Mouse (Mus musculus) kidney, embryonic 15.5 days (tissue): Measurements from ENCODE around the gene Tmem270. TPM values are rescaled to one million over a fixed set of nuclear protein-coding genes. Genes with fewer than 3 reads are reported as not detected.
A peak's percentile ranks its signal among the peaks of the same experiment; 100 is the strongest.

Experiments used
- ATAC-seq: fragments of 200-750 bp; cut with Nextera tagmentation; replicated peaks from 2 replicates; pipeline ENCODE4 v1.8.0; 2017; ENCODE audit warnings: moderate TSS enrichment; ENCODE audit not compliant: low FRiP score
- H3K27ac ChIP-seq: fragments of 300-500 bp; sonication (generic); 2 replicates; pipeline ENCODE4 v1.5.1; 2015; ENCODE audit warnings: mild to moderate bottlenecking, inconsistent platforms
- H3K27me3 ChIP-seq: fragments of 300-500 bp; sonication (generic); 2 replicates; pipeline ENCODE4 v1.6.1; 2015; ENCODE audit warnings: inconsistent platforms
- H3K36me3 ChIP-seq: fragments of 300-500 bp; sonication (generic); 2 replicates; pipeline ENCODE4 v1.6.1; 2015; ENCODE audit warnings: inconsistent platforms
- H3K4me1 ChIP-seq: fragments of 300-500 bp; sonication (generic); 2 replicates; pipeline ENCODE4 v1.6.1; 2015; ENCODE audit warnings: inconsistent platforms
- H3K4me2 ChIP-seq: fragments of 300-500 bp; sonication (generic); 2 replicates; pipeline ENCODE4 v1.6.1; 2015; ENCODE audit warnings: moderate library complexity, mild to moderate bottlenecking, inconsistent platforms
- H3K4me3 ChIP-seq: fragments of 300-500 bp; sonication (generic); replicated peaks from 2 replicates; pipeline ENCODE4 v1.5.1; 2015; ENCODE audit warnings: mild to moderate bottlenecking, inconsistent platforms
- H3K9ac ChIP-seq: fragments of 300-500 bp; sonication (generic); 2 replicates; pipeline ENCODE4 v1.6.1; 2015; ENCODE audit warnings: mild to moderate bottlenecking, inconsistent platforms
- H3K9me3 ChIP-seq: fragments of 300-500 bp; sonication (generic); replicated peaks from 2 replicates; pipeline ENCODE4 v1.6.1; 2016; ENCODE audit warnings: inconsistent platforms
- WGBS: fragments of 180-500 bp; shearing (Covaris S2); methylation state at CpG from one replicate; pipeline ENCODE4 v1.1.7; 2015; ENCODE audit warnings: mixed read lengths; 5-methylcytosine and 5-hydroxymethylcytosine counted together
- polyA plus RNA-seq: library from polyadenylated mRNA; unstranded; fragments of >200 nt; fragmentation: Nextera tagmentation; extraction: Ambion mirVana; gene quantifications from 2 replicates; pipeline ENCODE4 v1.2.1, GENCODE M21; 2015

Gene Tmem270
- not detected in 2 replicates for polyA plus RNA-seq

DNA sequence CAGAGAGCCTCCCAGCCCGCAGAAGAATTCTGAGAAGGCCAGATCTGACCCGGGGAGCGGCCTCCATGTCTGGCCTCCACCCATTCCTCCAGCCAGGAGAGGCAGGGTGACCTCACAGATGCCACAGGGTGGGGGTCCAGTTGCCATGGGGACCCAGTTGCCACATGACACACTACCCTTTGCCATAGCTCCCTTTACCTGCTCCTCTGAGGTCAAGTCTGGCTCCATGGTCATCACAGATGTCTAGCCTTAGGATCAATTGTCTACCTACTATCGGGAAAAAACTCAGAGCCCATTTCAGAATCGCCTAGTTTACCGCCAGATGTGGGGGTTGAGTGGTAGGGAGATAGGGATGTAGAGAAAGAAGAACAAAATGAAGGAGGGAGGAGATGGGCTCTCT is at the start of gene Tmem270:
Tmem270 (minus strand) TSS at position 101 of the 400 bp plus-strand sequence.
- Histone ChIP-seq H3K9me3 (no peaks in the 10 kb centered on the region), H3K27ac (no peak within 1 kb of the TSS), H3K4me1 (0 out of 2 replicates have a peak, but pooled peaks cover 3% of the 10 kb centered on the region), H3K9ac (no peak within 1 kb of the TSS), H3K4me2 (no peak within 1 kb of the TSS), H3K4me3 (no peak within 1 kb of the TSS), H3K36me3 (no peaks in the 10 kb centered on the region), H3K27me3 (no peaks in the 10 kb centered on the region)
- 82% methylated on average over 6 of the region's 6 CpGs for WGBS
- no peak for ATAC-seq

DNA sequence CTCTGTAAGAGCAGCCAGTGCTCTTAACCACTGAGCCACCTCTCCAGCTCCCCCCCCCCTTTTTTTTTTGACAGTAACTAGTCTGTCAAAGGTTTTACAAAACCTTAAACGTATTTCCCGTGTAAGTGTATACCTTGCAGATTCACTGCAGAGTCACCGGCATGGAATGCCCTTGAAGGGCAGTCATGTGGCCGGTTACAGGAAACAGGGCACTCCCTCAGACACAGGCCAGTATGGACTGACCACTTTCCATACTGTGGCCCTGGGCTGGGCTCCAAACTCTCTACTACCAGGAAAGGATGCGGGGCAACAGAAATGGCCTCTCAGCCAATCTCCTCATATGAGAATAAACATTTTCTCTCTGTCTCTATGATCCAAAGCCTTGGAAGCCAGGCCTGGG is 49.0 kb upstream of the Tmem270 start:
- no peak overlapping the region for H3K27ac ChIP-seq
- WGBS, result 60% methylated on average over 5 of the region's 5 CpGs
- no peaks in the 10 kb centered on the region for H3K9me3 ChIP-seq
- no peak overlapping the region for H3K4me2 ChIP-seq
- H3K27me3 ChIP-seq, result no peaks in the 10 kb centered on the region
- peaks cover 13% of the 10 kb centered on the region for H3K4me1 ChIP-seq
- H3K36me3 ChIP-seq, result no peaks in the 10 kb centered on the region
- no peak overlapping the region for H3K9ac ChIP-seq
- H3K4me3 ChIP-seq, result no peak overlapping the region
- ATAC-seq, result no peak

GRCm38 (mm10) chr5:134951053-134951884 is 44.7 kb upstream of the Tmem270 start:
- peak overlapping the region; percentile 23 for H3K4me3 ChIP-seq
- H3K9ac ChIP-seq, result 0 out of 2 replicates have a peak overlapping the region, but pooled peaks have one; percentile 17

GRCm38 (mm10) chr5:134948085-134948439 is 41.5 kb upstream of the Tmem270 start:
- no peaks in the 10 kb centered on the region for H3K9me3 ChIP-seq
- WGBS, result 56% methylated on average over 4 of the region's 4 CpGs
- no peaks in the 10 kb centered on the region for H3K36me3 ChIP-seq
- H3K4me1 ChIP-seq, result peaks cover 43% of the 10 kb centered on the region
- H3K4me2 ChIP-seq, result no peak overlapping the region
- ATAC-seq, result no peak
- H3K27ac ChIP-seq, result no peak overlapping the region
- H3K4me3 ChIP-seq, result no peak overlapping the region
- H3K9ac ChIP-seq, result no peak overlapping the region
- peaks cover 28% of the 10 kb centered on the region for H3K27me3 ChIP-seq

More at GRCm38 (mm10) chr5:134951053-134951884, 44.7 kb upstream of the Tmem270 start:
- 10% methylated on average over 19 of the region's 19 CpGs for WGBS
- Histone ChIP-seq H3K4me2 (peak overlapping the region; percentile 51), H3K36me3 (no peaks in the 10 kb centered on the region), H3K27me3 (peaks cover 13% of the 10 kb centered on the region), H3K4me1 (peaks cover 33% of the 10 kb centered on the region), H3K27ac (peak overlapping the region; percentile 89), H3K9me3 (no peaks in the 10 kb centered on the region)
- peak; percentile 46 for ATAC-seq

- H3K4me1 ChIP-seq, result peaks cover 43% of the 10 kb centered on the region
- no peaks in the 10 kb centered on the region for H3K9me3 ChIP-seq
- ATAC-seq, result no peak
- H3K9ac ChIP-seq, result no peak overlapping the region
- H3K4me2 ChIP-seq, result no peak overlapping the region
- 45% methylated on average over 5 of the region's 5 CpGs for WGBS
- peaks cover 28% of the 10 kb centered on the region for H3K27me3 ChIP-seq
- H3K4me3 ChIP-seq, result no peak overlapping the region
- H3K36me3 ChIP-seq, result no peaks in the 10 kb centered on the region
- H3K27ac ChIP-seq, result peak overlapping the region; percentile 86
These were observed 41.0 kb upstream of the Tmem270 start for GRCm38 (mm10) chr5:134947420-134948084.

DNA sequence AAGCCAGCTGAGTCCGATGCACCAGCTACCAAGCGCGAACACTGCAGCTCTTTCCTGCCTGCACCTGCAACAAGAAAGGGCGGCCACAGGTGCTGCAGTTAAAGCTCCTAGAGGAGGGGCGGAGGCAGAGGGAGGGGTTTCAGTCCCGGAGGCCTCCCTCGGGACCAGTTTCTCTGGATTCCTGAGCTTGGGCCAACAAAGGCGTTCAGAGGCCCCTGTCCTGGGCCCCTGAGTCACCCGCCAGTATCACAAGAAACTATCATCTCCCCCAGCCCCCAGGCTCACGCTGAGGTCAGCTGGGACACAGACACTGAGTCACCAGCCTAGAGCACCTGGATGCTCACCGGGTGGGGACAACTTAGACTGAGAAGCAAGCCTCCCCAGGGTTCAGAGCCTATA is 40.3 kb upstream of the Tmem270 start, which contains the start of gene Cldn4:
Cldn4 (minus strand) TSS at position 78 of the 399 bp plus-strand sequence.
- peak; percentile 31; the same call in 1 of the 2 replicates for ATAC-seq
- no peaks in the 10 kb centered on the region for H3K36me3 ChIP-seq
- H3K4me3 ChIP-seq, result peak within 1 kb of the TSS; percentile 46
- peak within 1 kb of the TSS; percentile 86 for H3K27ac ChIP-seq
- H3K9ac ChIP-seq, result peak within 1 kb of the TSS; percentile 21
- peaks cover 41% of the 10 kb centered on the region for H3K4me1 ChIP-seq
- WGBS, result 14% methylated on average over 11 of the region's 11 CpGs
- H3K9me3 ChIP-seq, result no peaks in the 10 kb centered on the region
- H3K4me2 ChIP-seq, result peak within 1 kb of the TSS; percentile 49
- peaks cover 28% of the 10 kb centered on the region for H3K27me3 ChIP-seq

DNA sequence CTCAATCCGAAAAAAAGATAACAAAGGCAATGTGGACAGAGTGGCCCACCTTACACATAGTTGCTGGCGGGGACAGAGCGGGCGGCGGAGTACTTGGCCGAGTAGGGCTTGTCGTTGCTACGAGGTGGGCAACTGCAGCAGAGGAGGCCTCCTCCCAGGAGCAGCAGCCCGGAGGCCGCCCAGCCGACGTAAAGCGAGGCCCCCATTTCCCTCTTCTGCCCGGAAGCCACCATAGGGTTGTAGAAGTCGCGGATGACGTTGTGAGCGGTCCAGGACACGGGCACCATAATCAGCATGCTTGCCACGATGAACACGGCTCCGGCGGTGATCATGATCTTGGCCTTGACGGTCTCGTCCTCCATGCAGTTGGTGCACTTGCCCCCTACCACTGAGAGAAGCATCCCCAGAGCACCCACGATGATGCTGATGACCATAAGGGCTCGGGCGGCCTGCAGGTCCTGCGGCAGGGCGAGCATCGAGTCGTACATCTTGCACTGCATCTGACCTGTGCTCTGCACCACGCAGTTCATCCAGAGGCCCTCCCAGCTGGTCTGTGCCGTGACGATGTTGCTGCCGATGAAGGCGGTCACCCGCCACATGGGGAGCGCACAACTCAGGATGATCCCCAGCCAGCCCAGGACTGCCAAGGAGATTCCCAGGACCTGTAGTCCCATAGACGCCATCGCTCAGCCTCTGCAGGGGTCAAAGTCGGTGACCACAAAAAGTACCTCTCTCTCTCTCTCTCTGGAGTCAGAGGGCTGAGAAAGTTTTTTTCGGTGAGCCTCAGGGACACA is 39.7 kb upstream of the Tmem270 start:
- 0 out of 2 replicates have a peak, but pooled peaks have one; percentile 12 for ATAC-seq
- Histone ChIP-seq H3K4me1 (peaks cover 35% of the 10 kb centered on the region), H3K4me3 (peak overlapping the region; percentile 46), H3K27ac (peak overlapping the region; percentile 86), H3K9ac (peak overlapping the region; percentile 21), H3K4me2 (peak overlapping the region; percentile 49), H3K27me3 (peaks cover 28% of the 10 kb centered on the region), H3K36me3 (no peaks in the 10 kb centered on the region), H3K9me3 (no peaks in the 10 kb centered on the region)
- 22% methylated on average over 43 of the region's 43 CpGs for WGBS

DNA sequence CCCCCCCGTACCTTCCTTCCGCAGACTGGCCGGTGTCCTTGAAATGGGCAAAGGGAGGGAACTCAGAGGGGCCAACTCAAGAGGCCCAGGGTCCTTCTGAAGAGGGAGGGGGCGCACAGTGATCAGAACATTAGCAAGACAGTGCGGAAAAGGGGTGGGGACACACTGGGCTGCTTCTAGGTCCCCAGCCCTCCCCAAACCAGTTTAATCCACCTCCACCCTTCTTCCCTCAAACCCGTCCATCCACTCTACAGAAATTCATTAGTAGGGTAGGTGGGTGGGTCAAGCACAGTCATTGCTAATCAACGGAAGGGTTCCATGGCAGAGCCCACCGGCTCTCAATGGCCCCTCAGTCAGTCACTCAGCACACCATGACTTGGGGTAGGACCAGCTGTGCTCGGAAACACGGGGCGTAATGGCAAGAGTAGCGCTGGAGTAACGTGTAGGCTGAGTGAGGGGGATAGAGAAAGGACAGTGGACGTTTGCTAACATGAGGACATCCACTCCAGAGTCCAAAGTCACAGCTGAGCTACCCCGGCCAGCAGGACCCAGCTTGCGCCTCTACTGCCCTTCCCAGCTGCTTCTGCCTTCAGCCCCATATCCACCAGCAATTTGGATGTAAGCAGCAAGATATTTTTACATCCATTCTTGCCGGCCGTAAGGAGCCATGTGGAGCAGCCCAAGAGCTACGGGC is 38.9 kb upstream of the Tmem270 start:
- H3K9me3 ChIP-seq, result no peaks in the 10 kb centered on the region
- no peaks in the 10 kb centered on the region for H3K36me3 ChIP-seq
- 44% methylated on average over 16 of the region's 19 CpGs for whole genome bisulfite sequencing
- H3K4me1 ChIP-seq, result peaks cover 30% of the 10 kb centered on the region
- H3K27ac ChIP-seq, result peak overlapping the region; percentile 86
- peak overlapping the region; percentile 49 for H3K4me2 ChIP-seq
- H3K4me3 ChIP-seq, result peak overlapping the region; percentile 46
- peak overlapping the region; percentile 21 for H3K9ac ChIP-seq
- H3K27me3 ChIP-seq, result peaks cover 28% of the 10 kb centered on the region
- ATAC-seq, result peak; percentile 9; the same call in 1 of the 2 replicates

GRCm38 (mm10) chr5:134944179-134944578 is 37.6 kb upstream of the Tmem270 start:
- H3K36me3 ChIP-seq, result no peaks in the 10 kb centered on the region
- H3K4me2 ChIP-seq, result peak overlapping the region; percentile 49
- peaks cover 28% of the 10 kb centered on the region for H3K27me3 ChIP-seq
- peaks cover 30% of the 10 kb centered on the region for H3K4me1 ChIP-seq
- H3K9me3 ChIP-seq, result no peaks in the 10 kb centered on the region
- ATAC-seq, result no peak
- 68% methylated on average over 5 of the region's 5 CpGs for whole genome bisulfite sequencing
- H3K27ac ChIP-seq, result no peak overlapping the region
- H3K4me3 ChIP-seq, result peak overlapping the region; percentile 46; the same call in 1 of the 2 replicates
- no peak overlapping the region for H3K9ac ChIP-seq

DNA sequence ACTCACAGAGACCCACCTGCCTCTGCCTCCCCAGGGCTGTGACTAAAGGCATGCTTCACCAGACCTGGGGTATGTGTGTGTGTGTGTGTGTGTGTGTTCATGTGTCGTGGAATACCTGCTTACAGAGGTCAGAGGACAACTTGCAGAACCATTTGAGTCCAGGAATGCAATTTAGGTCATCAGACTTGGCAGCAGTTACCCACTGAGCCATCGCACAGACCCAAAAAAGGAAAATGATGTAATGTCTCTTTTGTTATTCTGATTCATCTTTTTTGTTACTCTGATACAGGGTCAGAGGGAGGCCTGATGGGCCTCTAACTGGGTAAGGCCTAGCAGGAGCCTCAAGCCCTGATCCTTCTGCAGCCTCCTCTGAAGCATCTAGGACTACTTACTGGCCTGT is 36.2 kb upstream of the Tmem270 start:
- Histone ChIP-seq H3K27ac (0 out of 2 replicates have a peak overlapping the region, but pooled peaks have one; percentile 80), H3K27me3 (peaks cover 28% of the 10 kb centered on the region)

More for the DNA sequence above, 36.2 kb upstream of the Tmem270 start:
- WGBS, result 50% methylated on average over 2 of the region's 2 CpGs
- no peaks in the 10 kb centered on the region for H3K36me3 ChIP-seq
- H3K4me2 ChIP-seq, result no peak overlapping the region
- H3K4me3 ChIP-seq, result no peak overlapping the region
- H3K9ac ChIP-seq, result no peak overlapping the region
- no peaks in the 10 kb centered on the region for H3K9me3 ChIP-seq
- no peak for ATAC-seq
- H3K4me1 ChIP-seq, result peaks cover 24% of the 10 kb centered on the region
